Mouse (Mus musculus): Measurements from ENCODE around the gene 4930558K02Rik. TPM values are rescaled to one million over a fixed set of nuclear protein-coding genes. Genes with fewer than 3 reads are reported as not detected.

The 4930558K02Rik gene
- total and polyA plus RNA-seq, 2 experiments from 2014 or later, result 0.25 TPM; not detected in 1

DNA sequence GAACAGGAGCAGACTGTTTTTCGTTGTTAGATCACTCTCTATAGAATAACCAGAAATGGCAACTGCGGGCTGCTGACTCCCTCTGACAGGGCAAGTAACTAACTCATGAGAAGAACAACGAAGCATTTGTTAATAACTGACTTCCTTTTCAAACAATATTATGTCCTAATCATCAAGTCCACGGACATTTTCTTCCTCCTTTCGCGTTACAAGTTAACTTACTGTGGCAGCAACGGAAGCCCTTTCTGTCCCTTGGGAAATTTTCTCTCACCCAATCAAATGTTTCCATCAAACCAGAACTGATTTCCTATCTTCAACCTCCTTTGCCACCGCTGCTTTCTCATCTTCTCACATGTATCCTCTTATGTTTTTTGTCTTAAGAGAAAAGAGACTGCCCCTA, 82.2 kb downstream of the 4930558K02Rik start:
- no peaks in the 10 kb centered on the region for H3K36me3 ChIP-seq (ENCODE audit: insufficient read depth)
- H3K9me3 ChIP-seq (ENCODE audit: low read length), result no peaks in the 10 kb centered on the region
- no peak overlapping the region for H3K27ac ChIP-seq (ENCODE audit: low read depth, low read length)
- WGBS, result 89% methylated on average over 8 of the region's 8 CpGs
- DNase-seq (no peak), ATAC-seq (no peak)
- no peak overlapping the region for H3K4me2 ChIP-seq (ENCODE audit: low read depth)
- H3K9ac ChIP-seq, result no peak overlapping the region
- H3K27me3 ChIP-seq (ENCODE audit: insufficient read depth, low read length), result no peaks in the 10 kb centered on the region
- no peak for TF ChIP-seq CTCF (IDR thresholded peaks at IDR 0.05; ENCODE audit: low read depth)
- H3K4me1 ChIP-seq (ENCODE audit: insufficient read depth), result no peaks in the 10 kb centered on the region
- H3K4me3 ChIP-seq (ENCODE audit: low read depth, low read length), result no peak overlapping the region

DNA sequence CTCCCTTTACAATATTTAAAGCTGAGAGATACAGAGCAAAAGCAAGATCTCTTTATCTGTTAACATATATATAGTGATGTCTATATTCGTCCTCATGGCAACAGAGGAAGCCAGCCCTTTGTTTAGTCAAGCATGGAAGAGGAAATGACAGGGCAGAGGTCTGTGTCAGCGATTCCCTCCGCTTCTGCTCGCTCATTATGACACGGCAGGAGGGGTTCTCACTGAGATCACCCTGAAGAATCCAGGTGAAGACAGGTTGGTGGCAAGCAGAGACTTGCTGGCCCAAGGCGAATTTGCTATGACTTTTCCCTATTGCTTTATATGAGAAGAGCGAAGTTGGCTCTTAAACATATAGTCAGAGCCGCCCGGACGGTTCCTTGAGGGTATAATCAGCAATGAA, 83.3 kb downstream of the 4930558K02Rik start:
- H3K4me2 ChIP-seq (ENCODE audit: low read depth), result no peak overlapping the region
- H3K27me3 ChIP-seq (ENCODE audit: insufficient read depth, low read length), result no peaks in the 10 kb centered on the region
- DNase-seq, result no peak
- TF ChIP-seq CTCF (IDR thresholded peaks at IDR 0.05; ENCODE audit: low read depth), result no peak
- no peak overlapping the region for H3K4me3 ChIP-seq (ENCODE audit: low read depth, low read length)
- H3K9ac ChIP-seq, result no peak overlapping the region
- WGBS, result 81% methylated on average over 10 of the region's 10 CpGs
- H3K36me3 ChIP-seq (ENCODE audit: insufficient read depth), result no peaks in the 10 kb centered on the region
- H3K9me3 ChIP-seq (ENCODE audit: low read length), result no peaks in the 10 kb centered on the region
- no peak for ATAC-seq
- no peaks in the 10 kb centered on the region for H3K4me1 ChIP-seq (ENCODE audit: insufficient read depth)
- H3K27ac ChIP-seq (ENCODE audit: low read depth, low read length), result no peak overlapping the region

DNA sequence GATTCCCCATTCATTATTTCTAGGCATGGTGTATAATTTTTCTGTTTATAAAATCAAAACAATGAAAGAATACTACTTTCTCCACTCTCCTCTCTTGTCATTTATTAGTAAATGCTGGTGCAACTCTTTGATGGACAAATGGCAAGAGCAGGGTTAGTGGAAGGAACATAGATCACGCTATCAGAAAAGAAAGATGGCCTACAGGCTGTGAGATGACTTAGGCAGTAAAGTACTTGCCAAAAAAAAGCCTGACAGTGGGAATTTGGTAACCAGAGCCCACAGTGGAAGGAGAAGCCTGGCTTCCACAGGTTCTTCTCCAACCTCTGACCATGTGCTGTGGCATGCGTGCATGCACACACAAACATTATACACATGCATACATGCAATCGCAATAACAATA, 84.4 kb downstream of the 4930558K02Rik start:
- TF ChIP-seq CTCF (IDR thresholded peaks at IDR 0.05; ENCODE audit: low read depth), result no peak
- no peaks in the 10 kb centered on the region for H3K4me1 ChIP-seq (ENCODE audit: insufficient read depth)
- no peaks in the 10 kb centered on the region for H3K27me3 ChIP-seq (ENCODE audit: insufficient read depth, low read length)
- WGBS, result 99% methylated on average over 3 of the region's 3 CpGs
- no peak overlapping the region for H3K4me3 ChIP-seq (ENCODE audit: low read depth, low read length)
- no peaks in the 10 kb centered on the region for H3K9me3 ChIP-seq (ENCODE audit: low read length)
- H3K9ac ChIP-seq, result no peak overlapping the region
- ATAC-seq (no peak), DNase-seq (no peak)
- H3K36me3 ChIP-seq (ENCODE audit: insufficient read depth), result no peaks in the 10 kb centered on the region
- H3K27ac ChIP-seq (ENCODE audit: low read depth, low read length), result no peak overlapping the region
- H3K4me2 ChIP-seq (ENCODE audit: low read depth), result no peak overlapping the region

GRCm38 (mm10) chr1:161894553-161894952, 84.9 kb downstream of the 4930558K02Rik start:
- TF ChIP-seq CTCF (IDR thresholded peaks at IDR 0.05; ENCODE audit: low read depth), result no peak
- Histone ChIP-seq H3K27me3 (ENCODE audit: insufficient read depth, low read length) (no peaks in the 10 kb centered on the region), H3K4me1 (ENCODE audit: insufficient read depth) (no peaks in the 10 kb centered on the region), H3K9me3 (ENCODE audit: low read length) (no peaks in the 10 kb centered on the region), H3K9ac (no peak overlapping the region), H3K36me3 (ENCODE audit: insufficient read depth) (no peaks in the 10 kb centered on the region), H3K4me2 (ENCODE audit: low read depth) (no peak overlapping the region), H3K4me3 (ENCODE audit: low read depth, low read length) (no peak overlapping the region), H3K27ac (ENCODE audit: low read depth, low read length) (no peak overlapping the region)
- 75% methylated on average over 2 of the region's 2 CpGs for WGBS
- DNase-seq (no peak), ATAC-seq (no peak)

GRCm38 (mm10) chr1:161894126-161894525, 85.3 kb downstream of the 4930558K02Rik start:
- no peak for TF ChIP-seq CTCF (IDR thresholded peaks at IDR 0.05; ENCODE audit: low read depth)
- Histone ChIP-seq H3K27me3 (ENCODE audit: insufficient read depth, low read length) (no peaks in the 10 kb centered on the region), H3K9me3 (ENCODE audit: low read length) (no peaks in the 10 kb centered on the region), H3K36me3 (ENCODE audit: insufficient read depth) (no peaks in the 10 kb centered on the region), H3K27ac (ENCODE audit: low read depth, low read length) (no peak overlapping the region), H3K4me1 (ENCODE audit: insufficient read depth) (no peaks in the 10 kb centered on the region), H3K4me2 (ENCODE audit: low read depth) (no peak overlapping the region), H3K9ac (no peak overlapping the region), H3K4me3 (ENCODE audit: low read depth, low read length) (no peak overlapping the region)
- ATAC-seq (no peak), DNase-seq (no peak)
- 77% methylated on average over 2 of the region's 2 CpGs for WGBS

Other genes starting within 250 kb of the 4930558K02Rik start
- 0.10 and 0.15 TPM in 2 replicates for gene Fasl, start 191.1 kb downstream of the 4930558K02Rik start, total RNA-seq (2014; rRNA removed)
- gene Fasl, start 191.1 kb downstream of the 4930558K02Rik start, polyA plus RNA-seq (2015; fragmentation: Nextera tagmentation; extraction: Ambion mirVana), result not detected in 2 replicates
- 39.6 and 40.9 TPM in 2 replicates for gene Suco, start 103.0 kb downstream of the 4930558K02Rik start, total RNA-seq (2014; rRNA removed)
- 17.8 and 18.5 TPM in 2 replicates for gene Suco, start 103.0 kb downstream of the 4930558K02Rik start, polyA plus RNA-seq (2015; fragmentation: Nextera tagmentation; extraction: Ambion mirVana)
- 14.9 and 20.5 TPM in 2 replicates for gene Pigc, start 10.4 kb downstream of the 4930558K02Rik start, total RNA-seq (2014; rRNA removed)
- 19.8 and 23.9 TPM in 2 replicates for gene Pigc, start 10.4 kb downstream of the 4930558K02Rik start, polyA plus RNA-seq (2015; fragmentation: Nextera tagmentation; extraction: Ambion mirVana)

Measured in forebrain, postnatal 0 days (tissue).